Mouse (Mus musculus): Measurements from ENCODE around the gene Znrf4.
A peak's percentile ranks its signal among the peaks of the same experiment; 100 is the strongest.

The Znrf4 gene

GRCm38 (mm10) chr17:56512310-56512709 lies at the start of gene Znrf4:
Gene Znrf4, minus strand, starts transcription at chr17:56512431.
- no peak for DNase-seq (ENCODE audit: low read depth)

- DNase-seq (ENCODE audit: low read depth), result no peak
Observed at GRCm38 (mm10) chr17:56561866-56562265, 49.6 kb upstream of the Znrf4 start.

- DNase-seq (ENCODE audit: low read depth), result no peak
Observed at GRCm38 (mm10) chr17:56560131-56560530, 47.9 kb upstream of the Znrf4 start.

- DNase-seq (ENCODE audit: low read depth), result no peak
Observed at GRCm38 (mm10) chr17:56559386-56559785, 47.2 kb upstream of the Znrf4 start.

- peak; percentile 81 for DNase-seq (ENCODE audit: low read depth)
Observed at GRCm38 (mm10) chr17:56558448-56558847, 46.2 kb upstream of the Znrf4 start.

GRCm38 (mm10) chr17:56554122-56554551 lies 41.9 kb upstream of the Znrf4 start, which contains the start of gene Gm20219:
Gene Gm20219, minus strand, starts transcription at chr17:56554387.
- no peak for DNase-seq (ENCODE audit: low read depth)

DNA sequence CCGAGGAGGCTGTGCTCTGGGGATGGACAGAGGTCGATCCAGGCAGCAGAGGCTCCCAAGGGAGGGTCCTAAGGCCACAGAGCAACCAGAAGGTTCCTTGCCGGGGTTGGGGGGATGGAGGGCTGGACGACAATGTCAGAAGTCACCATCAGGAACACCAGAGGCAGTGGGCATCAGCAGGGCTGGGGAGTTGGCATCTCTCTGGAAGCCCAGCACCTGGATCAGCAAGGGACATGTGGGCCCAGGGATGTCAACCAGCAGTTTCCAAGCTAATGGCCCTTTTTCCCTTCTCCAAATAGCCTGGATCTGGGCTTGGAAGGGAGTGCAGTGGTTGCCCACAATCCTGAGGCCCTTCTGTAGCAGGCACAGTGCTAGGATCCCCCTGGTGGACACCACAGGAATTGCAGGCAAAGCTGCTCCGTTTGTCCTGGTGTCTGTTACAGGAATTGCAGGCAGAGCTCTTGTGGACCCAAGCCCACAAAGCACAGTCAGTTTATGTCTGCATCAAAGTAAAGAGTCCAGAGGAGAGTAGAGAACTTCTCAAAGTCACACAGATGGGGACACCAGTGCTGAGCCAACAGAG lies 40.6 kb upstream of the Znrf4 start:
- peak; percentile 91 for DNase-seq (ENCODE audit: low read depth)

DNA sequence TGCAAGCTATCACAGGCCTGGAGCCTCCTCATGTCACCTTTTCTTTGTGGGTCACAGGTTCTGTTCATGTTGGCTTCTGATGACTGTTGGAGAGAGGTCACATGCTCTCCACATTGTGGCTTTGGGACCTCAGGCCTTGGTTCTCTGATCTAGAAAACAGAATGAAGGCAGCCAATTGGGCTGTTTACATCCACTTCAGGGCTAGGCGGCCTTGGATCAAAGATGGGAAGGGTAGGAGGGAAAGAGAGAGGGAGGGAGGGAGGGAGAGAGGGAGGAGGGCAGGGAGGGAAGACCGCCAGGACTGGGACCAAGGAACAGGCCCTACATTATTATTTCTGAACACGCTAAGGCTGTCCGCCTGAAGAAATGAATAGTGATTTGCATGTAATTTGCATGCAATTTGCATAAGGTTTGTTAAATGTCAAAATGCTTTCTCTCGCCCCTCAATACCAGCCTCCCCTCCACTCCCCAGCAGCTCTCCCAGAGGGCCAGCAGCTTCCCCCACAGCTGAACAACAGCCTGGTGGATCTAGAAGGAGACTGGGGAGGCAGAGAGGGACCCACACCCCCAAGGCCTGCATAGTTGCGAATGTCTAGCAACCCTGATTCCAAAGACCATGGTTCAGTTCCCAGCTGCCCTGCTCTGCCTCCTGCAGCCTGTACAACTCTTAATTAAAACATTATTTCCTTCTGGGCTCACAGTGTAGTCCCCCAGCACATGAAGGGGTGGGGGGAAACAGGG lies 39.8 kb upstream of the Znrf4 start:
- no peak for DNase-seq (ENCODE audit: low read depth)

GRCm38 (mm10) chr17:56550784-56551475 lies 38.7 kb upstream of the Znrf4 start:
- no peak for DNase-seq (ENCODE audit: low read depth)

DNA sequence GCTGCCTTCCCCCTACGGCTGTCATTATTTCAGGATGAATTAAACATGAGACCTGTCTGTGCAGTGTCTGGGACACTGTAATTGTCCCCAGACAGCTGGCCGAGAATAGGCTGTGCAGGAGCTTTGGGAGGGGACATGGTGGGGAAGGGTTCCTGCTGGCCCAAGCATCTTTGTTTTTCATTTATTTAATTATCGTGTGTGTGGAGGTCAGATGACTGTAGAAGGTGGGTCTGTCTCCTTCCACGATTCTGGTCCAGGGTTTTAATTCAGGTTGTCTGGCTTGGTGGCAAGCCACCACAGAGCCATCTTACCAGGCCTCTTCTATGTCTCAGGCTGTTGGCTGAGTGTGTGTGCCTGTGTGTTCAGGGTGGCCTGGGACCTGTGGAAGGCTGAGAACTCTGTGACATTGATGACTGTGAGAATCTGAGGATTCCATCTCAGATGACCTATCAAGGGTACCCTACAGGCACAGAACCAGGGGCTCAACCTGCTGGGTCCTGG lies 36.4 kb upstream of the Znrf4 start:
- DNase-seq (ENCODE audit: low read depth), result no peak

GRCm38 (mm10) chr17:56547846-56548604 lies 35.8 kb upstream of the Znrf4 start:
- DNase-seq (ENCODE audit: low read depth), result no peak

DNA sequence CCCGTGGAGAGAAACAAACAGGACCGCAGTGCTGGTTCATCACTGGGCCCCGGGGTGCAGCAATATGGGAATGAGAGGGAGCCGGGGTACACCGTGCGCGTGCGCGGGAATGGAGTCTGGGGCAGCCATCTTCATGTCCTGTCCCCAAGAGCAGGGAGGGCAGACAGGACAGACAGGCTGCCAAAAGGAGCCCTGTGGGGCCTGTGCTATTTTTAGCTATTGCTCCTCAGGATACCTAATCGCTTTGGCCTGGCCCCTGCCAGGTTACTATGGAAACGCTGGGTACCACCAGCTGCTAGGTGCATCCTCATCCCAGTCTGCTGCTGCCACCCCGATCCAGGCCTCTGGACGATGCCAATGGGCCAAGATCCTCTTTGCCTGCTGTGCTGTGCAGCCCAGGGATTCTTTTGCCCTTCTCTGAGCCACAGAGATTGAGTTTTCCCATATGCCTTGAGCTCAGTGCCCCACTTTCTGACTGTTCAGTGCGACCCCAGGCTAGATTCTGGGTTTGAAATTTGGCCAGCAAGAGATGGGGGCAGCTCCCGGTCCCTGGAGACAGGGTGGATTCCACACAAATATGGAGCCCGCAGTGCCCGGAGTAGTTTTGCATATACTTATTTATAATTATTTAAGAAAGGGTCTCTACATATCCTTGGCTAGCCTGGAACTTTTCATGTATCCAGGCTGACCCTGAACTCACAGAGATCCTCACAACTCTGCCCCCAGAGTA lies 35.0 kb upstream of the Znrf4 start:
- no peak for DNase-seq (ENCODE audit: low read depth)

GRCm38 (mm10) chr17:56546576-56546975 lies 34.3 kb upstream of the Znrf4 start:
- no peak for DNase-seq (ENCODE audit: low read depth)

- DNase-seq (ENCODE audit: low read depth), result no peak
Observed at GRCm38 (mm10) chr17:56545945-56546344, 33.7 kb upstream of the Znrf4 start.

- no peak for DNase-seq (ENCODE audit: low read depth)
Observed at GRCm38 (mm10) chr17:56544699-56545387, 32.6 kb upstream of the Znrf4 start.

DNA sequence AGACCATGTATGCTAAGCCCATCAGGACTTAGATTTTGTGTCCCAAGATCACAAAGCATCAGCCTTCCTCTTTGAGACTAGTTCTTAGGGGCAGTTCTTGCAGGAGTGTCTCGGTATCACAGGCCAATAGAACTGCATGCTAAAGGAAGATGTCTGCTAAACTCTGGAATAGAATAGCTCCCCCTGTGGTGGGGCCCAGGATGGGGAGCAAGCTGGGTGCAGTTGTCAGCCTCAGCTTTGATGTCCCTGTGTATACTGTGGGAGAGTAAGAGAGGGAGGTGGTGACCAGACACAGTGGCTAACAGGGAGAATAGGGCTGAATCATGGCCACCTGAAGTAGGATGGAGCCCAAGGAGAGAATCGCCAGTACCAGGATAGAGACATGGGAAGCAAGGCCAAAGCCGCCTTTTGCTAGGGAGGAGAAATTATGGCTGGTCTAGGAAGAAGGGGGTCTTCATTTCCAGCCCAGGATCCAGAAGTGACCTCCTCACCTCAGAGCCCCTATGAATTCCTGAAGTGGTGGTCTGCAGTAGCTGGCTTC lies 31.5 kb upstream of the Znrf4 start:
- DNase-seq (ENCODE audit: low read depth), result no peak

GRCm38 (mm10) chr17:56542736-56543135 lies 30.5 kb upstream of the Znrf4 start:
- no peak for DNase-seq (ENCODE audit: low read depth)

GRCm38 (mm10) chr17:56540562-56540975 lies 28.3 kb upstream of the Znrf4 start:
- no peak for DNase-seq (ENCODE audit: low read depth)

GRCm38 (mm10) chr17:56537912-56538311 lies 25.7 kb upstream of the Znrf4 start:
- no peak for DNase-seq (ENCODE audit: low read depth)

- no peak for DNase-seq (ENCODE audit: low read depth)
Observed at GRCm38 (mm10) chr17:56536874-56537273, 24.6 kb upstream of the Znrf4 start.

DNA sequence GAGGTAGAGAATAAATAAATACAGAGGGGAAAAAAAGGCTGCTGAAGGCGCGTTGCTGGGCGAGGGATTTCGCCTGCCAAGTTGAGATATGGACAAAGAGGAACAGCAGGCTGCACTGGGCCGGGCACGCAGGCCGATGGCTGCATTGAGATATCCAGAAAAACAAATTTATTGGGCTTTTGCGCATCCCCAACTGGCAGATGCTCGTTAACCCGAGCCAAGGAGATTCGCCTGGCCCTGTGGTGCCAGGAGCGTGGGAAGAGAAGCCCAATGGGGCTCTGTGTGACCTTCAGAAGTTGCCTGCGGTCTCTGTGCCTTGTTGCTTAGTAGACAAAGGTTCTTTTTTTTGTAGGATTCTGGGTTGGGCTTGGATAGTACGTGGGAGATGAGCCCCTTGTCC lies 24.0 kb upstream of the Znrf4 start:
- DNase-seq (ENCODE audit: low read depth), result no peak

Measured in naive thymus-derived CD4-positive, alpha-beta T cell, adult 2 months (primary cell).